Mouse (Mus musculus): ENCODE results near the gene Uevld.
A peak's percentile ranks its signal among the peaks of the same experiment; 100 is the strongest.
"Not testable (repeated sequence)": the region's sequence is repeated elsewhere in the genome, so short reads cannot be mapped to it uniquely, and the experiment has no call there.

The Uevld gene

GRCm38 (mm10) chr7:46957831-46958691 is at the start of gene Uevld:
Gene Uevld (minus strand): TSS chr7:46958527.
- peak; percentile 96 for DNase-seq

GRCm38 (mm10) chr7:47007818-47008167 is 49.5 kb upstream of the Uevld start:
- DNase-seq: no peak

DNA sequence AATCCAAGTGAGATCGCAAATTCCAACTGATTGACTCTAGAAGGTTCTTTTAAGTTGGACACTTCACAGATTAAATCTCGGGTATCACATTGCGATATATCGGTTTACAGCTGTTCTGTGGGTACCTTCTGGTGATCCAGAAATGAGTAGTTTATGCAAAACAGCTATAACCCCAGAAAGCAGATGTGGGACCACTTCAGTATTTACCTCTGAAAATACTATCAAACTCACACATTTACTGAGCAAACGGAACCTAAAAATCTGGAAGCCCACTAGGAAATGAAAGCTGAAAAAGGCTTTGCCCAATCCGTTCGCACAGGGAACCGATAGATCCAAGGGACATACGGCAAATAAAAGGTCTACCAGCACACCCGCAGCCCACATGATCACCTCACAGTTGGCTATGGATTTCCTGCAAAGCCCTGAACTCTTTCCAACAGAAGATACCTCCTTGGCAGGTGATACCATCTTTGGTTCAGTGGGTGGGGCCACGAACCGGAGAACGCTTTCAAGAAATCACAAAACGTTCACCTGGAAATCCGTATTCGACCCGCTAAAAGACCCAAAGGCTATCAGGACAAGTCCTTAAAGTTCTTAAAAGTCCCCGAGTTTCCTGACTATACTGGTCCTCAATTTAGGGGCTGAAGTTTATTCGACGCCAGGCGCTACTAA is 48.9 kb upstream of the Uevld start:
- DNase-seq: peak; percentile 69

GRCm38 (mm10) chr7:47003411-47004115 is 45.2 kb upstream of the Uevld start:
- no peak for DNase-seq

- no peak for DNase-seq
Observed at GRCm38 (mm10) chr7:47001900-47002275, 43.6 kb upstream of the Uevld start.

- no peak for DNase-seq
Observed at GRCm38 (mm10) chr7:47001125-47001899, 43.0 kb upstream of the Uevld start.

GRCm38 (mm10) chr7:47000644-47000983 is 42.3 kb upstream of the Uevld start:
- DNase-seq: no peak

DNA sequence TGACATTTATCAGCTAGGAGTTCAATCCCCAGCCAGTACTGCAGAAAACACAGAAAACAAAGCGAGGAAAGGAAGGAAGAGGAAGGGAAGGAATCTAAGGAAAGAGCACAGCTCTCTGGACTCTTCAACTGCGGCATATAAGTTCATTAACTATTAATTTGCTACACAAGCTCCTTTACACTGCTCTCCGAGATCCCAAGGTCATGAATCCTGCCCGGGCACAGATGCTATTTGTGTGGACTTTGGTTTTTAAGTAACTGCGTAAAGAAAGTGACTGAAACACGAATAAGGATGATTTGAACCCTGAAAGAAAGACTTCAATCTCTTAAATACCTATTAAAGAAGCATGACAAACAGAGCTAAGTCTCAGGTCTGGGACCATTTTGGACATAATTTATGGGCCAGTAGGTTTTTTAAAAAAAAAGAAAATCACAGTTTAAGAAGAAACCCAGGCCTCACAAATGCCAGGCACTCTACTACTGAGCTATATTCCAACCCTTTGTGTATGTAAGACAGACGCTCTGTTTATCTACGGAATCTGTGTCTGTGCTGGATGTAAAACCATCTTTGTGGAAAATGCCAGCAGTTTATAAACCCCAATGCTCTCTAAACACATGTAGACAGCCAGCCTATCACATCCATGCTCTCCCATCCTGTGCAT is 41.8 kb upstream of the Uevld start:
- DNase-seq: no peak

- no peak for DNase-seq
Observed at GRCm38 (mm10) chr7:46998942-46999341, 40.6 kb upstream of the Uevld start.

- DNase-seq: peak; percentile 84
Observed at GRCm38 (mm10) chr7:46997644-46998395, 39.5 kb upstream of the Uevld start.

GRCm38 (mm10) chr7:46997008-46997407 is 38.7 kb upstream of the Uevld start:
- DNase-seq: no peak

- DNase-seq: no peak
Observed at GRCm38 (mm10) chr7:46995558-46995957, 37.2 kb upstream of the Uevld start.

DNA sequence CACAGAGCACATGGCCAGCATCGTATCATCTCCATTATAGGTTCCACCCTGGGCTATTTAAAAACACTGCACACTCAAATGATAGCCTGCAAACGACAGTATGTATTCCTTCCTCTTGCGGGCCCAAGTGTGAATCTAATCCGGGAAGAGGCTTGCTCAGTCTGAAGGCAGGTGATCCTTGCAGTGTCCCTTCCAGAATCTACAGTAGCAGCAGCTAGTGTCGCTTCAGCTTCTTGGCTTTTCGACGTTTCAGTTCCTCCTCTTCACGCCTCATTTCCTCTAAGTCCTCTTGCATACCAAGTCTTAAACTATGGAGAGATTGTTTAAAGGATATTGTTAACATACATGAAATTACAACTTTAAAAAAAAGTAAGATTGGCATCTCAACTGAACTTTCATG is 34.8 kb upstream of the Uevld start:
- DNase-seq: no peak

DNA sequence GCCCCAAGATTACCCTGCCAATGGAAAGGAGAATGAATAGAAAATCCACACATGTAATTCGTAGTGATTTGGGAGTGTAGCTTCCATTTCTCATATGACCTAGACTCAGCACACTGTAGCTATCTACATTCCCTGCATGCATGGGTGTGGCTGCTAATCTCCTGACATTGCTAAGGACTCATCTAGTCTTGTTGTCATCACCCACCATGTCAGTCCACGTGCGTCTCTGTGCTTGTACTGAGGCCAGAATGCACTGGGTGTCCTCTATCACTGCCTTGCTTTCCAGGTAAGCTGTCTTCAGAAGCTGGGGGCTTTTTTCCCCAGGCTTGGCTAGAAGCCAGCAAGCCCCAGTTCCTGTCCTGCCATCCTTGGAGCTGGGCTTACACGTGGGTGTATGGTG is 31.1 kb upstream of the Uevld start:
- DNase-seq: not testable (repeated sequence)

DNA sequence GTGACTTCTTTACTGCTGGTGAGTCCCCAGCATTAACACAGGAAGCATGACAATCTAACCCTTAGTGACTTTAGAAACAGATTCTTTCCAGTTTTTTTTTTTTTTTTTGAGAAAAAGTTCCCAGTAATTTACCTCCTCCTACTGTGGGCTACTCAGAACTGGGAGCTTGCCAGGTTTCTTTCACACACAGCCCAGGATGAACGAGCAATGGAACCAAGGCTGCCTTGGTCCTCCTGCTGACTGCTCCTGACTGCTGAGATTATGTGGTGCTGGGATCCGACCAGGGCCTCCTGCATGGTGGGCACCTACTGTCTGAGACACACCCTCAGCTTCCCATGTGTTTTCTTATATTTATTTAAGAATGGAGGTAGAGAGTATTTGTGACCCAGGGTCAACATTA is 28.7 kb upstream of the Uevld start:
- DNase-seq: no peak

DNA sequence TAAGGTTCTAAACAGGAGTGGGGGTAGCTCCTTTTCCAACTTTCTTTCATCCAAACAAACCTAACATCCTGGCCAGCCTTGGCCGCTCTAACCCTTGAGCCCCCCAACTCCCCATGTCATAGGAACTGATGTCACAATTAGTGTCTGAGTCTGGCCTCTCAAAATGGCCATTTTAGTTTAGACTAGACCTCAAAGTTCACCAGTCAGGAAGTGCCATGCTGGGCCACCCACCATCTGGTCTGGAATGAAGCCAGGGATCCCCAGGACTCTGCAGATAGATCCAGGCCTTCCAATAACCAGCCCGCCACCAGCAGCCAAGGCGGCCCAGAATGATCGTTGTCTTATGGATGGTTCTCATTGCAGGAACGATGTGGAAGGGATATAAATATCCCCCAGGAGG is 28.3 kb upstream of the Uevld start:
- DNase-seq: peak; percentile 61

DNA sequence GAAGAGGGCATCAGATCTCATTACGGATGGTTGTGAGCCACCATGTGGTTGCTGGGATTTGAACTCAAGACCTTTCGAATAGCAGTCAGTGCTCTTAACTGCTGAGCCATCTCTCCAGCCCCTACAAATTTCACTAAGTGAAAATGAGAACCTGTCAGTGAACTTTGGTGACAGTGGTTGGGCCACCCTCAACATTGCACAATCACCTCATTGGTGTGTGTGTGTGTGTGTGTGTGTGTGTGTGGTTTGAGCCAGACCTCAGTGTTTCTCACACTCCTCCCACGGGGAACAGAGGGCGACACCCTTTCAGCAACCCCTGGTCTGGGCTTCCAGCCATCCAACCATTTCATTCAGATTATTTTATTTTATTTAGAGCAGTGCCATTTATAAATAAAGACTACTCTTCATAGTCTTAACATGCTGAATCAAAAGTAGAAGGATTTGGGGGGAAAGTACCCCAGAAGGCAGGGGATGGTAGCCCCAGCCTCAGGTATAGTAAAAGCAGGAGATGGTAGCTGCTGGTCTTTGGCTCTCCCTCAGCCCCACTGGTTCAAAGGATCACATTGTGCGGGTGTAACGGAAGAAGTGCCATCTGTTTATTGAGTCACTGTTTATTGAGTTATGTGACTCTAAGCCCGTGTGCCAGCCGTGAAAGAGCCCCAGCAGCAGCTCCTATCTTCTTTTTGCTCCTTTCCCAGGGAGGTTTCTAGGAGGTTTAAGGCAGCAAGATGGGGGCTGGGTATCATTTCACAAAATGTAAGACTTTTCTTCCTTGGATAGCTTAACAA is 27.6 kb upstream of the Uevld start:
- DNase-seq: peak; percentile 60

GRCm38 (mm10) chr7:46983280-46983679 is 25.0 kb upstream of the Uevld start, which contains the start of gene Gm9999:
Gene Gm9999 (plus strand): TSS chr7:46983580.
- no peak for DNase-seq

DNA sequence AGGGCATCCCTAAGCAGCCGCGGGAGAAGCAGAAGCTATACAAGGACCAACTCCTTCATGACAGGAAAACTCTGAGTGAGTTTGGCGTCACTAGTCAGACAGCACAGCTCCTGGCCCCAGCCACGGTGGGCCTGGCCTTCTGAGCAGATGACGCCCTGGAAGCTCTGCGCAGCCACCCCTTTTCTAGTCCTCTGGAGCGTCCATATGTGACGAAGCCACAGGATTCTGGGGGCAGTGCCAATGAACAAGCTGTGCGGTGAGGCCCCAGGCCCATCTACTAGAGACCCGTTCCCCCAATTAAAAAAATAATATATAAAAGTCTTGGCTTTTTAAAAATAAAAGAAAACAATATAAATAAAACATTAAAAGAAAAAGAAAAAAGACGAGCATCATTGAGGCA is 17.1 kb upstream of the Uevld start:
- DNase-seq: no peak

DNA sequence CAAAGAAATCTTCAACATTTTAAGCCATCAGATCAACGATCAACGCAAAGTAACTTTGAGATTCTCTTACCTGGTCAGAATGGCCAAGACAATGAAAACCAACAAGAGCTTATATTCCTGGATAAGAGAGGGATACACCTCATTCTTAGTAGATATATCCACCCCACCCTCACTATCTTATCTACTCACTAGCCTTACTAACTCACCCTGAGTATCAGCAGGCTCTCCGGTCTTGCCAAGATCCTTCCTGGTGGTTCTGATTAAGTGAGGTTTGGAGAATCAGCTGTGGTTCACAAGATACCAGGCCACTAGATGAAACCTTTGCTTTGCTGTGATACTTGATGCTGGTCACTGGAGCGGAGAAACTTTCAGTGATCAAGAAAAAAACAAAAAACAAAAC is 16.3 kb upstream of the Uevld start:
- DNase-seq: no peak

DNA sequence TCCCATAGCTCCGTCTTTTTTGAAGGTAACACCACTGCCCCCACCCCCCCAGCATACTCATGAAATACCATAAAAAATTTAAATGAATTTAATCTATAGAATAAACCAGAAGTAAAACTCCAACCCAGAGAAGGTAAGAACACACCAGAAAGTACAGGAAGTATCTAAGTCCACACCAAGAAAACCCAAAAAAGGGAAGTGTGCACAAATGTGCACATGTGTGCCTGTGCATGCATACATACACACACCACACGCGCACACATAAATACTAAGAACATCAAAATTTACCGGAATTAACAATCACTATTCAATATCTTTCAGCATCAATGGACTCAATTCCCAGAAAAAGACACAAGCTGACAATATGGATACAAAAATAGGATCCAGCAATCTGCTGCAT is 11.6 kb upstream of the Uevld start:
- DNase-seq: no peak

Measured in cerebellum, adult 9-11 months (tissue).